In genomic region chr17:51831121-51831701, GRCm38 (mm10) we compare ENCODE assay signal across 9 mouse cellular contexts. TPM values are rescaled to one million over a fixed set of nuclear protein-coding genes. Genes with fewer than 3 reads are reported as not detected.
A peak's percentile ranks its signal among the peaks of the same experiment; 100 is the strongest.
DNase-seq lines count a peak whose midpoint lies in the region; ATAC-seq lines count a peak whose summit lies in the region.
"Had no signal": no experiment of that assay in that cellular context is flagged by ENCODE, and none has a peak within 500 bp of the region (broad histone marks: within the 10 kb centered on the region; RNA-seq: fewer than 3 reads in every experiment).

No protein-coding gene starts in this region.

- peaks cover 14% of the 10 kb centered on the region for H3K4me1 ChIP-seq in heart, embryonic 12.5 days (replicated peaks)
- H3K4me1 ChIP-seq in embryonic facial prominence, embryonic 10.5 days, result peaks cover 23% of the 10 kb centered on the region
- peaks cover 12% of the 10 kb centered on the region; the same call in 1 of the 2 replicates for H3K4me1 ChIP-seq in intestine, embryonic 16.5 days (ENCODE audit: control insufficient read depth, insufficient read depth, low read length)
- H3K4me1 ChIP-seq in neural tube, embryonic 13.5 days (replicated peaks), result peaks cover 29% of the 10 kb centered on the region

- H3K4me2 ChIP-seq in heart, embryonic 12.5 days, result peak overlapping the region; percentile 96
- H3K4me2 ChIP-seq in intestine, embryonic 16.5 days (ENCODE audit: low read depth, low read length), result peak overlapping the region; percentile 99
- H3K4me2 ChIP-seq in neural tube, embryonic 13.5 days, result peak overlapping the region; percentile 99

- no peaks in the 10 kb centered on the region for H3K9me3 ChIP-seq in heart, embryonic 12.5 days (replicated peaks)
- H3K9me3 ChIP-seq in embryonic facial prominence, embryonic 10.5 days, result no peaks in the 10 kb centered on the region
- no peaks in the 10 kb centered on the region for H3K9me3 ChIP-seq in intestine, embryonic 16.5 days (ENCODE audit: control insufficient read depth, low read length)
- H3K9me3 ChIP-seq in neural tube, embryonic 13.5 days, result no peaks in the 10 kb centered on the region

- 11% methylated on average over 14 of the region's 14 CpGs for WGBS in heart, embryonic 12.5 days
- WGBS in embryonic facial prominence, embryonic 10.5 days, result 11% methylated on average over 14 of the region's 14 CpGs
- WGBS in intestine, embryonic 16.5 days, result 22% methylated on average over 14 of the region's 14 CpGs
- WGBS in neural tube, embryonic 13.5 days, result 16% methylated on average over 14 of the region's 14 CpGs

- H3K27ac ChIP-seq in heart, embryonic 12.5 days (ENCODE audit: poor library complexity, severe bottlenecking), result no peak overlapping the region
- no peak overlapping the region for H3K27ac ChIP-seq in embryonic facial prominence, embryonic 10.5 days (replicated peaks)
- H3K27ac ChIP-seq in intestine, embryonic 16.5 days (ENCODE audit: low read length), result no peak overlapping the region
- no peak overlapping the region for H3K27ac ChIP-seq in neural tube, embryonic 13.5 days (replicated peaks)

- DNase-seq in heart, adult 11 months, result no peak
- no peak for DNase-seq in embryonic facial prominence, embryonic 10.5 days (ENCODE audit: low spot score)
- no peak for DNase-seq in urinary bladder, postnatal 10 days (ENCODE audit: low spot score)
- DNase-seq in layer of hippocampus, postnatal 25 days (ENCODE audit: extremely low spot score in 1 of 2, low spot score in 1 of 2), result no peak
- no peak for DNase-seq in layer of hippocampus, postnatal 10 days (ENCODE audit: low spot score in 2 of 2)

- ATAC-seq in heart, embryonic 12.5 days (ENCODE audit: insufficient number of reproducible peaks, low FRiP score), result peak; percentile 49; the same call in 1 of the 2 replicates
- 0 out of 2 replicates have a peak, but pooled peaks have one; percentile 23 for ATAC-seq in intestine, embryonic 16.5 days
- ATAC-seq in neural tube, embryonic 13.5 days (ENCODE audit: low read depth), result no peak

- H3K9ac ChIP-seq in heart, embryonic 12.5 days, result peak overlapping the region; percentile 71
- H3K9ac ChIP-seq in intestine, embryonic 16.5 days (ENCODE audit: low read depth, low read length), result 0 out of 2 replicates have a peak overlapping the region, but pooled peaks have one; percentile 60
- peak overlapping the region; percentile 81 for H3K9ac ChIP-seq in neural tube, embryonic 13.5 days

- H3K36me3 ChIP-seq in heart, embryonic 12.5 days, result no peaks in the 10 kb centered on the region
- no peaks in the 10 kb centered on the region for H3K36me3 ChIP-seq in embryonic facial prominence, embryonic 10.5 days (replicated peaks)
- H3K36me3 ChIP-seq in intestine, embryonic 16.5 days (ENCODE audit: control insufficient read depth, insufficient read depth, low read length), result no peaks in the 10 kb centered on the region
- no peaks in the 10 kb centered on the region for H3K36me3 ChIP-seq in neural tube, embryonic 13.5 days

- H3K4me3 ChIP-seq in heart, embryonic 12.5 days, result peak overlapping the region; percentile 77
- H3K4me3 ChIP-seq in embryonic facial prominence, embryonic 10.5 days, result peak overlapping the region; percentile 75
- H3K4me3 ChIP-seq in intestine, embryonic 16.5 days (ENCODE audit: low read length), result peak overlapping the region; percentile 67
- peak overlapping the region; percentile 71 for H3K4me3 ChIP-seq in neural tube, embryonic 13.5 days

- H3K27me3 ChIP-seq in heart, embryonic 12.5 days (replicated peaks), result peaks cover 62% of the 10 kb centered on the region
- peaks cover 93% of the 10 kb centered on the region for H3K27me3 ChIP-seq in embryonic facial prominence, embryonic 10.5 days (replicated peaks; ENCODE audit: low read depth, poor library complexity, severe bottlenecking)
- H3K27me3 ChIP-seq in intestine, embryonic 16.5 days (replicated peaks; ENCODE audit: control insufficient read depth, insufficient read depth, low read length), result peaks cover 49% of the 10 kb centered on the region
- peaks cover 61% of the 10 kb centered on the region for H3K27me3 ChIP-seq in neural tube, embryonic 13.5 days
- H3K27me3 ChIP-seq: CH12.LX had no signal

RNA-seq across cellular contexts. Expression of gene Satb1, which starts 1.9 kb away (rescaled TPM):
- polyA plus RNA-seq in heart, embryonic 12.5 days (2016; fragmentation: Nextera tagmentation; extraction: Ambion mirVana), result 10.8 and 11.2 TPM in 2 replicates
- polyA plus RNA-seq in embryonic facial prominence, embryonic 10.5 days (2016; fragmentation: Nextera tagmentation; extraction: Ambion mirVana), result 16.3 TPM in 2 replicates
- polyA plus RNA-seq in intestine, embryonic 16.5 days (2015; fragmentation: Nextera tagmentation; extraction: Ambion mirVana), result 2.6 and 3.3 TPM in 2 replicates
- 29.3 and 32.2 TPM in 2 replicates for polyA plus RNA-seq in neural tube, embryonic 13.5 days (2015; fragmentation: Nextera tagmentation; extraction: Ambion mirVana)
- 10 to 100 TPM; 69.4 to 78.0 TPM for total RNA-seq in layer of hippocampus, postnatal 25 days (2021)
- total RNA-seq in layer of hippocampus, postnatal 10 days (2021), result 10 to 100 TPM; 81.8 to 86.4 TPM
- total RNA-seq: CH12.LX had no signal
